Mouse (Mus musculus): ENCODE results near the gene Gm10282.

DNA sequence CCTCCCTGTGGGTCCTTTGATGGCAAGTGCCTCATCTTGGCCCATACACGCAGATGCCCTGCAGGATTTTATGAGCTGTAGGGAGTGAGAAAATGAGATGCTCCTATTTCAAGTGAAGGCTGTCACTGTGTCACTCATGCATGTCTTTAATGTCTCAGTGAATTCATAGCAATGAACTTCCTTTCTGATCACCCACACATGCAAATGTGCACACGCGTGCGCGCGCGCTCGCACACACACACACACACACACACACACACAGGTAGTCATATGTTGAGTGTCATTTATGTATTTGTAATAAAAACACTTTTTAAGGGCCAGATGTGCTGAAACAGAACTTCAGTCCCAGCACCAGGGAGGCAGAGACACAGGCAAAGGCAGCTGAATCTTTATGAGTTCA lies 38.0 kb downstream of the Gm10282 start:
- TF ChIP-seq CTCF (IDR thresholded peaks at IDR 0.05; ENCODE audit: extremely low read depth, insufficient read length, insufficient replicate concordance, low read depth, low read length) (no peak), POLR2A (IDR thresholded peaks at IDR 0.05; ENCODE audit: low read depth, low read length) (no peak)
